Mouse (Mus musculus): ENCODE measurements around the gene Snrpd3.

- no peak for TF ChIP-seq CTCF (conservative IDR thresholded peaks at IDR 0.05; ENCODE audit: insufficient read depth, insufficient read length, low read depth, low read length)
- no peak for TF ChIP-seq POLR2A (IDR thresholded peaks at IDR 0.05; ENCODE audit: low read depth, low read length)
These were observed 69.2 kb downstream of the Snrpd3 start for GRCm38 (mm10) chr10:75586553-75586879.

All from kidney, adult 2 months (tissue).